Mouse (Mus musculus) forebrain, embryonic 13.5 days (tissue): ENCODE measurements around the gene Dtx1. TPM values are rescaled to one million over a fixed set of nuclear protein-coding genes. Genes with fewer than 3 reads are reported as not detected.

Experiments used
- ATAC-seq: fragments of 200-750 bp; cut with Nextera tagmentation; 2 replicates; pipeline ENCODE4 v1.8.0; 2017
- H3K27ac ChIP-seq: fragments of 300-500 bp; sonication (generic); 2 replicates; pipeline ENCODE4 v1.5.1; 2015; ENCODE audit warnings: inconsistent platforms, mild to moderate bottlenecking, moderate library complexity
- H3K27me3 ChIP-seq: fragments of 300-500 bp; sonication (generic); 2 replicates; pipeline ENCODE4 v1.6.1; 2015; ENCODE audit warnings: mild to moderate bottlenecking, inconsistent platforms
- H3K36me3 ChIP-seq: fragments of 300-500 bp; sonication (generic); 2 replicates; pipeline ENCODE4 v1.6.1; 2015; ENCODE audit warnings: mild to moderate bottlenecking, inconsistent platforms; ENCODE audit not compliant: poor library complexity, severe bottlenecking
- H3K4me1 ChIP-seq: fragments of 300-500 bp; sonication (generic); 2 replicates; pipeline ENCODE4 v1.6.1; 2015; ENCODE audit warnings: inconsistent platforms
- H3K4me2 ChIP-seq: fragments of 300-500 bp; sonication (generic); 2 replicates; pipeline ENCODE4 v1.6.1; 2015; ENCODE audit warnings: inconsistent platforms, mild to moderate bottlenecking, moderate library complexity
- H3K4me3 ChIP-seq: fragments of 300-500 bp; sonication (generic); 2 replicates; pipeline ENCODE4 v1.5.1; 2015; ENCODE audit warnings: mild to moderate bottlenecking, inconsistent platforms
- H3K9ac ChIP-seq: fragments of 300-500 bp; sonication (generic); 2 replicates; pipeline ENCODE4 v1.6.1; 2015; ENCODE audit warnings: mild to moderate bottlenecking, inconsistent platforms
- H3K9me3 ChIP-seq: fragments of 300-500 bp; sonication (generic); replicated peaks from 2 replicates; pipeline ENCODE4 v1.6.1; 2016; ENCODE audit warnings: inconsistent platforms
- WGBS: fragments of 180-500 bp; shearing (Covaris S2); methylation state at CpG from one replicate; pipeline ENCODE4 v1.1.7; 2015; 5-methylcytosine and 5-hydroxymethylcytosine counted together
- polyA plus RNA-seq: library from polyadenylated mRNA; unstranded; fragments of >200 nt; fragmentation: Nextera tagmentation; extraction: Ambion mirVana; gene quantifications from 2 replicates; pipeline ENCODE4 v1.2.1, GENCODE M21; 2015

Gene Dtx1
- 17.9 and 18.1 TPM in 2 replicates for polyA plus RNA-seq

DNA sequence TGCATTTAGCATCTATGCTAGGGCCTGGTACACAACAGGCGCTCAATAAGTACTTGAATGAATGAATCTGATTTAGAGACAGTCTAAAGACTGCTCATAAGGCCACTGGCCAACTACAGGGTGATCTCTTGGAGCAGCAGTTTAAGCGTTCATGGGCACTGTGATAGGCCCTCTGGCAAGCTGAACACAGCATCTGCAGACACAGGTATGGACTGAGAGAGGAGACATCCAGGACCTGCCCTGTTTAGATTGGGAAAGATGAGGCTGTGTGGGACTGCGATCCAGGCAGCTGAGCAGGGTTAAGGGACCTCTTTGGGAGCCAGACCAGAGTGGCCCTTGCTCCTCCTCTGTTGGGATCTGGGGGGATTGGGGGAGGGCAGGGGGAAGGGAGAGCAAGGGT, at the start of gene Dtx1:
Dtx1 (minus strand) TSS at position 101 of the 400 bp plus-strand sequence.
- WGBS = 31% methylated on average over 3 of the region's 3 CpGs
- peak within 1 kb of the TSS; percentile 75 for H3K27ac ChIP-seq
- peak within 1 kb of the TSS; percentile 71 for H3K4me3 ChIP-seq
- peak; percentile 20; the same call in 1 of the 2 replicates for ATAC-seq
- peak within 1 kb of the TSS; percentile 85 for H3K9ac ChIP-seq
- H3K9me3 ChIP-seq = no peaks in the 10 kb centered on the region
- H3K4me1 ChIP-seq = peaks cover 43% of the 10 kb centered on the region
- H3K4me2 ChIP-seq = peak within 1 kb of the TSS; percentile 95
- H3K36me3 ChIP-seq = no peaks in the 10 kb centered on the region
- peaks cover 54% of the 10 kb centered on the region for H3K27me3 ChIP-seq

DNA sequence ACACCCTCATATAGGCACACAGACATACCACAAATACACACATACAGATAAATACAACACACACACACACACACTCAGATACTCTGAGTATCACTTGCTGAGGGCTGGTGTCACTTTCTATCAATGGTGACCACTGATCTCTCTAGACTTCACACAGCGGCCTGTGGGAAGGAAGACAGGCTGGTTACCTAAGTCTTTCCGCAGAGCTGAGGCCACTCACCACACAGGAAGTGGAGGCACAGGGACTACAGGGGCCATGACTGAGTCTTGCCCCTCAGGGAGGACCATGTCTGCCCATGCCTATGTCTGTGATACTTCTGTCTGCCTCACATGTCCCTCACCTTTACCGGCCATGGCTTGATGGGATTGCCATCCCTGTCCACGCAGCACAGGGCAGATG, 42.5 kb upstream of the Dtx1 start:
- no peak overlapping the region for H3K4me3 ChIP-seq
- WGBS = 91% methylated on average over 4 of the region's 4 CpGs
- no peak overlapping the region for H3K9ac ChIP-seq
- H3K4me2 ChIP-seq = no peak overlapping the region
- H3K27me3 ChIP-seq = no peaks in the 10 kb centered on the region
- H3K9me3 ChIP-seq = no peaks in the 10 kb centered on the region
- H3K36me3 ChIP-seq = no peaks in the 10 kb centered on the region
- no peaks in the 10 kb centered on the region for H3K4me1 ChIP-seq
- no peak for ATAC-seq
- H3K27ac ChIP-seq = no peak overlapping the region

DNA sequence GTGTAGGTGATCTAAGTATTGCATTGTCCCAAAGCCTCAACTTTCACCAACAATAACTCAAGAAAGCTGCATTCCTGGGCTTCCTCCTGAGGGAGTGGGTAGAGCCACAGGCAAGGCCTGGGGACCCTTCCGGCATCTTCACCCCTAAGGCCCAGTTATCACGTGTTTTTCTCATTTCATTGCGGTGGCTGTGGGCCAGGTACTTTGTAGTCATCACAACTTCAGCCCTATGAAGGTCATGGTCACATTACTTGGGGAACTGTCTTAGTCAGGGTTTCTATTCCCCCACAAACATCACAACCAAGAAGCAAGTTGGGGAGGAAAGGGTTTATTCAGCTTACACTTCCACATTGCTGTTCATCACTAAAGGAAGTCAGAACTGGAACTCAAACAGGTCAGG, 41.1 kb upstream of the Dtx1 start:
- no peak overlapping the region for H3K27ac ChIP-seq
- H3K4me3 ChIP-seq = no peak overlapping the region
- no peak overlapping the region for H3K9ac ChIP-seq
- H3K36me3 ChIP-seq = no peaks in the 10 kb centered on the region
- ATAC-seq = no peak
- H3K9me3 ChIP-seq = no peaks in the 10 kb centered on the region
- no peaks in the 10 kb centered on the region for H3K4me1 ChIP-seq
- no peaks in the 10 kb centered on the region for H3K27me3 ChIP-seq
- H3K4me2 ChIP-seq = no peak overlapping the region
- WGBS = 89% methylated on average over 3 of the region's 3 CpGs

DNA sequence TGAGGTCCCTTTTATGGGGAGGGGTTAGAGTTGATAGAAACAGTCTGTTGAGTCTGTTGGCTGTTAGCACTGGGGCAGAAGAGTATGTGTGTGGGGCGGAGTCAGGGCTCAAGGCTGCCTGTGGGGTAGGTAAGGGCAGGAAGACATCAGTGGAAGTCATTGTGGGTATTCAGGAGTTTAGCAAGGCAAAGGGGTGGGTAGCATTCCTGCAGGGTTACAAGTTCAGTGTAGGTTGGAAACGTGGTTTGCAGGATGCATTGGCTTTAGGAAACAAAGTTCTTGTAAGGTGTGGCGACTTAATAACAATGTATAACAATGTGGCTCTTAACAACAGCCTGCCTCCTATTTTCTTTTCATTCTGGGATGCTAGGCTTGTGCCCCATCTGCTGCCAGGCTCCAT, 39.5 kb upstream of the Dtx1 start:
- ATAC-seq = no peak
- Histone ChIP-seq H3K27ac (no peak overlapping the region), H3K27me3 (no peaks in the 10 kb centered on the region), H3K36me3 (no peaks in the 10 kb centered on the region), H3K9ac (no peak overlapping the region), H3K4me2 (no peak overlapping the region), H3K4me1 (no peaks in the 10 kb centered on the region), H3K4me3 (no peak overlapping the region), H3K9me3 (no peaks in the 10 kb centered on the region)
- 70% methylated on average over 3 of the region's 3 CpGs for WGBS

DNA sequence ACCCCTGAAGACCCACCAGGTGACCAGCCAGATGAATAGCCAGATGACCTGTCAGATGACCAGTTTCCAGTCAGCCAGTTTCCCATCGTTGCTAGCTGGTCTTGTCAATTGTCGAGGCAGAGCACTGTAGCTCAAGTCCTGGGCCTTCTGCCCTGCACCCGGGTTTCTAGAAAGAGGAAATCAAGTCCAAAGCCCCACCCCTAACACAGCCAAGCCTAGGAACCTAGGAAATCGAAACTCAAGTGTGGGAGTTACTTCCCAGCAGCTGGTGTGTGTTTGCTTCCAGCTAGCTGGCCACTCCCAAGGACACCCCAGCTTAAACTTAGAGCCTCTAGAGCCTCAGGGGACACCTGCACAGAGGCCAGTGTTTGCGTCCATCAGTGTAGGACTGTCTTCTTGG, 38.0 kb upstream of the Dtx1 start, which contains the start of gene Oas2:
Oas2 (minus strand) TSS at position 166 of the 400 bp plus-strand sequence.
- no peaks in the 10 kb centered on the region for H3K9me3 ChIP-seq
- no peak within 1 kb of the TSS for H3K9ac ChIP-seq
- no peaks in the 10 kb centered on the region for H3K36me3 ChIP-seq
- WGBS = 70% methylated on average over 5 of the region's 5 CpGs
- no peak within 1 kb of the TSS for H3K4me3 ChIP-seq
- H3K4me1 ChIP-seq = no peaks in the 10 kb centered on the region
- H3K27ac ChIP-seq = no peak within 1 kb of the TSS
- ATAC-seq = no peak
- no peaks in the 10 kb centered on the region for H3K27me3 ChIP-seq
- H3K4me2 ChIP-seq = no peak within 1 kb of the TSS

DNA sequence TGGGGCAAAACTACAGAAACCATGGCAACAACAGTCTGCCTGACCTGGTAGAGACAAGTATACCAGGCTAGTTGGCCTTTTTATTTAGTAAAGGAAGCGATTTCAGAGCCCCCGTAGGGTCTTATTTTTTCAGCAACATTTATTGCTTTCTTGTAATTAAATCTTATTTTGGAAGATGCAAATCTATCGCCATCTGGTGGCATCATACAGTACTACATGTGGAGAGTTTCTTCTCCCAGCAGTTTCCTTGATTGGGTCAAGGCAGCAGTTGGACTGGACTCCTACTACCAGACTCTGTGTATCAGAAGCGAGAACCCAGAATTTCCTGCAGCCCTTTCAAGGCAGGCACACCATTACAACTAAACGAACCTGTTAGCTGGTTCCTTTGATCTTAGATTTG, 34.7 kb upstream of the Dtx1 start:
- Histone ChIP-seq H3K4me1 (no peaks in the 10 kb centered on the region), H3K27ac (no peak overlapping the region), H3K4me3 (no peak overlapping the region), H3K4me2 (no peak overlapping the region), H3K27me3 (no peaks in the 10 kb centered on the region), H3K9ac (no peak overlapping the region), H3K36me3 (no peaks in the 10 kb centered on the region), H3K9me3 (no peaks in the 10 kb centered on the region)
- ATAC-seq = no peak
- WGBS = 12% methylated on average over 5 of the region's 5 CpGs

DNA sequence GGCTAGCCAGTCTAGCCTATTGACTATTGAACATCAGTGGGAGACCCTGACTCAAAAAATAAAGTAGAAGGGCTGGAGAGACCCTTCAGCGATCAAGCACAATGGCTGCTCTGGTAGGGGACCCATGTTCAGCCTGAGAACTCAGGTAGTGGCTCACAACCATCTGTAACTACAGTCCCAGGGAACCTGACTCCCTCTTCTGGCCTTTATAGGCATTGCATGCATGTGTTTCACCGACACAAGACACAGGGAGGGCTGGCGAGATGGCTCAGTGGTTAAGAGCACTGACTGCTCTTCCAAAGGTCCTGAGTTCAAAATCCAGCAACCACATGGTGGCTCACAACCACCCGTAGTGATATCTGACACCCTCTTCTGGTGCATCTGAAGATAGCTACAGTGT, 30.4 kb upstream of the Dtx1 start:
- ATAC-seq = no peak
- H3K36me3 ChIP-seq = no peaks in the 10 kb centered on the region
- 33% methylated on average over 4 of the region's 4 CpGs for WGBS
- no peaks in the 10 kb centered on the region for H3K27me3 ChIP-seq
- H3K27ac ChIP-seq = no peak overlapping the region
- no peak overlapping the region for H3K9ac ChIP-seq
- no peak overlapping the region for H3K4me2 ChIP-seq
- H3K4me1 ChIP-seq = no peaks in the 10 kb centered on the region
- H3K9me3 ChIP-seq = no peaks in the 10 kb centered on the region
- H3K4me3 ChIP-seq = no peak overlapping the region

DNA sequence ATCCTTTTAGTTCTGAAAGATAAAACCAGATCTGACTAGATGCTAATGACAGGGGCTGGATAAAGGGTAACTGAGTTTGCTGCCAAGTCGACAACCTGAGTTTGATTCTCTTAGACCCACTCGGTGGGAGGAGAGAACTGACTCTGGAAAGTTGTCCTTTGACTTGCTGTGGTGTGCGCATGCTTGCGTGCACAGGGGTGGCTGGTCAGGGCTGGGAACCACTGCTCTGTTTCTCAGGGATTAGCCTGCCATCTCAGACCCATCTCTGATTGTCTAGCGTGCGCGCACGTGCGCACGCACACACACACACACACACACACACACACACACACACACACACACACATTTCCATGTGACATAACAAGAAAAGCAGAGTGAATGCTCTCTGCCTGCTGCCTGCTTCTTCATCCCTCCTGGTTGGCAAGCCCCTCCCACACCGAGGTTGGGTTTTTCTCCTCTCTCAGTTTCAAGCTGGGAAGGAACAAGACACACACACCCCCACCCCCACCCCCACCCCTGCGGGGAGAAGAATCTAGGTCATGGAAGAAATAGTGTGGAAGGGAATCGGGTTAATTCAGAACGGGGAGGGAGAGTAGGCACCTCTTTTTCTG, 22.8 kb upstream of the Dtx1 start:
- H3K36me3 ChIP-seq = no peaks in the 10 kb centered on the region
- H3K27ac ChIP-seq = no peak overlapping the region
- 0 out of 2 replicates have a peak, but pooled peaks cover 4% of the 10 kb centered on the region for H3K4me1 ChIP-seq
- no peaks in the 10 kb centered on the region for H3K27me3 ChIP-seq
- H3K9me3 ChIP-seq = no peaks in the 10 kb centered on the region
- no peak overlapping the region for H3K9ac ChIP-seq
- no peak overlapping the region for H3K4me3 ChIP-seq
- ATAC-seq = no peak
- no peak overlapping the region for H3K4me2 ChIP-seq
- WGBS = 73% methylated on average over 14 of the region's 14 CpGs

DNA sequence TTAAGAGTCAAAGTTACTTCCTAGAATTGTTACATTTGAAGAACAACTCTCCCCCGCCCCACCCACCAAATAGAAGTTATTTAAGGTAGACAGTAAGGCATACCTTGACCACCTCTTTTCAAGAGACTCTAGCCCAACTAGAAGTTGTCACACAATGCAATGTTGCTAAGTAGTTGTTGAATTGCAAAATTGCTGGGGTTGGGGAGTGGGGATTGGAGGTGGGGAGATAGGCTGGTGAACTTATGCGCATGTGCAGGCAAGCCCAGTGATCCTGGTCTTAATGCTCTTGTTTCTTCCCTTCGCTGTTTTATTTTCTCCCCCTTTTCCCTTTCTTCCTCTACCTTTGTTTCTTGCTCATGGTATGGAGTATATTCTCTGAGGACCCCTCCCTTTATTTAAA, 22.0 kb upstream of the Dtx1 start:
- H3K36me3 ChIP-seq = no peaks in the 10 kb centered on the region
- H3K9me3 ChIP-seq = no peaks in the 10 kb centered on the region
- no peak for ATAC-seq
- H3K9ac ChIP-seq = no peak overlapping the region
- no peaks in the 10 kb centered on the region for H3K27me3 ChIP-seq
- H3K4me2 ChIP-seq = no peak overlapping the region
- no peak overlapping the region for H3K4me3 ChIP-seq
- H3K27ac ChIP-seq = no peak overlapping the region
- H3K4me1 ChIP-seq = 0 out of 2 replicates have a peak, but pooled peaks cover 9% of the 10 kb centered on the region
- 94% methylated on average over 3 of the region's 3 CpGs for WGBS

DNA sequence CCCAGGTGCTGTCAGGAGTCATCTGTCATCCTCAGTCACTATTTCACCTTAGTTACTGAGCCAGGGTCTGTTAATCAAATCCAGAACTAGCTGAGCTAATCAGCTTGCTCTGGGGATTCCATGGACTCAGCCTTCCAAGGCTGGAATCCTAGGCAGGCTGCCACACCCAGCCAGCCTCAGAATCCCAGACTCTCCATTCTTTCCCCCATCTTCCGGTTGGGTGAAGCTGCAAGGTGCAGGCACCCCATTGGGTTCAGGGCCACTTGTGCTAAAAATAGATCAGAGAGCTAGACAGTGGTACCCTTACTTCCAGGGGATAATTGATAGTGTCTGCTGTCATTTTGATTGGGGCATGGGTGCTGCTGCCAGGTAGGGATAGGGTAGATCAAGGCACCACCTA, 21.0 kb upstream of the Dtx1 start:
- Histone ChIP-seq H3K9ac (no peak overlapping the region), H3K9me3 (no peaks in the 10 kb centered on the region), H3K4me3 (no peak overlapping the region), H3K27ac (no peak overlapping the region), H3K27me3 (no peaks in the 10 kb centered on the region), H3K4me1 (0 out of 2 replicates have a peak, but pooled peaks cover 9% of the 10 kb centered on the region), H3K36me3 (no peaks in the 10 kb centered on the region), H3K4me2 (no peak overlapping the region)
- 39% methylated on average over 1 of the region's 1 CpGs for WGBS
- ATAC-seq = no peak

DNA sequence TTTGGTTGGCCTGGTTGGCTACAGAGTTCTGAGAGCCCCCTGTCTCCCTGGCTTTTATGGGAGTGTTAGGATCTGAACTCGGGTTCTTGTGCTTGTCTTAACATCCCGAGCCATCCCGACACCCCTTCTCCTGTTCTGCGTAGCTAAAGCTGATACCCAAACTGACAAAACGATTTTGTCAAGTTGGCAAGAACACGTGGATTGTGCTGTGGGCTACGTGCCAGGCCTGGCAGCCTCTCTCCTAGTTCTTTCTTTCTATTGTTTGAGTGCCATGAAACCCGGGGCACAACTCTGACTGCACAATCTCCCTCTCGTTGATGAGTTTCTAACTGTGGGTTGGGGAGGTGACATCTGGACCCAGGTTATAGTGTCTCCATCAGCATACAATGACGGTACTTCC, 17.6 kb upstream of the Dtx1 start:
- Histone ChIP-seq H3K27ac (no peak overlapping the region), H3K4me3 (no peak overlapping the region), H3K4me1 (0 out of 2 replicates have a peak, but pooled peaks cover 9% of the 10 kb centered on the region), H3K9me3 (no peaks in the 10 kb centered on the region), H3K4me2 (no peak overlapping the region), H3K36me3 (no peaks in the 10 kb centered on the region), H3K27me3 (0 out of 2 replicates have a peak, but pooled peaks cover 5% of the 10 kb centered on the region), H3K9ac (no peak overlapping the region)
- ATAC-seq = no peak
- 40% methylated on average over 10 of the region's 10 CpGs for WGBS

DNA sequence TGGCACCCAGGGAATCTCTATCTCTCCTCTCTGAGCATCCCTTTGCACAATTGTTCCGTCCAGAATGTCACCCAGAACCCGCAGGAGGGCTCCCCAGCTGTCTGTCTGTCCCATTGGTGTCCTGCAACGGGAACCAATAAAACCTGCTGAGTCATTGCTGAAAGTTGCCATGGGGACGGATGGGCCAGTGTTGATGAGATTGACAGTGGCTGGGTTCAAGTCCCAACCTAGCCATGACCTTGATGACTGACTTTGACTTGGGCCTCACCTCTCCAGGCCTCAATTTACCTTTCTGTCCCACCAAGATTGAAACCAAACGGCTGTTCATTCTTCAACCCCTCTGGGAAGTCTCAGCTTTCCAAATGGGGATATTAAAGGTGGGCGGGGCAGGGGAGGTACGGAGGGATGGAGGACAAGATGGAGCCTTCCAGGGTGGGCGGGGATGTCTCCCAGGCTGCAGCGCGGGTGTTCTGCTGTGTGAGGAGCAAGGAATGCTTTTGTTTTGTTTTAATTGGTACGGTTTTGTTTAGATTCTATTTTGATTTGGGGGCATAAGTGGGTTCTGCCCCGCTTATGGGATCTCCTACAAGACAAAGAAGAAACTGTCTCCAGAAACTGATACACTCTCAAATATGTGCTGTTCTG, 14.2 kb upstream of the Dtx1 start:
- 0 out of 2 replicates have a peak, but pooled peaks cover 5% of the 10 kb centered on the region for H3K27me3 ChIP-seq
- ATAC-seq = no peak
- 0 out of 2 replicates have a peak, but pooled peaks cover 6% of the 10 kb centered on the region for H3K4me1 ChIP-seq
- H3K27ac ChIP-seq = no peak overlapping the region
- no peak overlapping the region for H3K9ac ChIP-seq
- no peaks in the 10 kb centered on the region for H3K9me3 ChIP-seq
- no peak overlapping the region for H3K4me3 ChIP-seq
- no peaks in the 10 kb centered on the region for H3K36me3 ChIP-seq
- H3K4me2 ChIP-seq = no peak overlapping the region
- WGBS = 58% methylated on average over 12 of the region's 12 CpGs
